Mouse (Mus musculus): ENCODE measurements around the gene Kcnj9. TPM values are rescaled to one million over a fixed set of nuclear protein-coding genes. Genes with fewer than 3 reads are reported as not detected.

The Kcnj9 gene
- polyA plus RNA-seq, 2 experiments = 0.01 TPM; not detected in 1

DNA sequence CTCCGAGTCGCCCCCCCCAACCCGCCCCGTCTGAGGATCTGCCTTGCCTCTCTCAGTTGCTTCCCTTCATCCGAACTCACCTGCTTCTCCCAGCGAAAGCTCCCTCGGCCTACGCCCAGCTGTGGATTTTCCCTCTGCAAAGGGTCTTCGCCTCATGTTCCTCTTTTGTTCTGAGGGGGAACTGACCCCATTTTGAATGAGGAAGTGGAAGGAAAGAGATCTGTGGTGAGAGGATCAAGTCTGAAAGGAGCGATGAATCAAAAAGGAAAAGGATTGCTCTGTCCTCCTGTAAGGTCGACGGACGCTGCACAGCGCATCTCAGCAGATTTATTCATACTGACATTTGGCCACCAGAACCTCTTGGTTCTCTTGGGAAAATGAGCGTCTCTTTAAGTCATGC lies 6.7 kb upstream of the Kcnj9 start:
- no peak for ATAC-seq (ENCODE audit: low FRiP score, low read depth)
- Histone ChIP-seq H3K27ac (replicated peaks; ENCODE audit: low read depth, low read length) (no peak overlapping the region), H3K27me3 (ENCODE audit: control insufficient read depth, insufficient read depth, low read length) (peaks cover 14% of the 10 kb centered on the region), H3K4me3 (replicated peaks; ENCODE audit: low read length) (no peak overlapping the region), H3K9me3 (ENCODE audit: control insufficient read depth, low read length) (no peaks in the 10 kb centered on the region), H3K36me3 (ENCODE audit: control insufficient read depth, insufficient read depth, low read length) (no peaks in the 10 kb centered on the region), H3K9ac (ENCODE audit: low read depth, low read length, severe bottlenecking) (no peak overlapping the region), H3K4me1 (ENCODE audit: control insufficient read depth, insufficient read depth, low read length) (no peaks in the 10 kb centered on the region), H3K4me2 (replicated peaks; ENCODE audit: low read depth, low read length, severe bottlenecking) (no peak overlapping the region)
- WGBS = 74% methylated on average over 15 of the region's 15 CpGs
- no peak for DNase-seq (ENCODE audit: low spot score)
- TF ChIP-seq POLR2A (IDR thresholded peaks at IDR 0.05; ENCODE audit: borderline replicate concordance, extremely low read depth, insufficient read depth, insufficient read length) = no peak

- no peak for DNase-seq (ENCODE audit: low spot score)
- Histone ChIP-seq H3K36me3 (ENCODE audit: control insufficient read depth, insufficient read depth, low read length) (no peaks in the 10 kb centered on the region), H3K4me1 (ENCODE audit: control insufficient read depth, insufficient read depth, low read length) (no peaks in the 10 kb centered on the region), H3K27me3 (ENCODE audit: control insufficient read depth, insufficient read depth, low read length) (peaks cover 7% of the 10 kb centered on the region; the same call in 1 of the 2 replicates), H3K27ac (replicated peaks; ENCODE audit: low read depth, low read length) (no peak overlapping the region), H3K9me3 (ENCODE audit: control insufficient read depth, low read length) (no peaks in the 10 kb centered on the region), H3K4me2 (replicated peaks; ENCODE audit: low read depth, low read length, severe bottlenecking) (no peak overlapping the region), H3K4me3 (replicated peaks; ENCODE audit: low read length) (no peak overlapping the region), H3K9ac (ENCODE audit: low read depth, low read length, severe bottlenecking) (no peak overlapping the region)
- TF ChIP-seq POLR2A (IDR thresholded peaks at IDR 0.05; ENCODE audit: borderline replicate concordance, extremely low read depth, insufficient read depth, insufficient read length) = no peak
- 25% methylated on average over 3 of the region's 3 CpGs for WGBS
- ATAC-seq (ENCODE audit: low FRiP score, low read depth) = no peak
Observed at GRCm38 (mm10) chr1:172333512-172333911, 4.4 kb upstream of the Kcnj9 start.

DNA sequence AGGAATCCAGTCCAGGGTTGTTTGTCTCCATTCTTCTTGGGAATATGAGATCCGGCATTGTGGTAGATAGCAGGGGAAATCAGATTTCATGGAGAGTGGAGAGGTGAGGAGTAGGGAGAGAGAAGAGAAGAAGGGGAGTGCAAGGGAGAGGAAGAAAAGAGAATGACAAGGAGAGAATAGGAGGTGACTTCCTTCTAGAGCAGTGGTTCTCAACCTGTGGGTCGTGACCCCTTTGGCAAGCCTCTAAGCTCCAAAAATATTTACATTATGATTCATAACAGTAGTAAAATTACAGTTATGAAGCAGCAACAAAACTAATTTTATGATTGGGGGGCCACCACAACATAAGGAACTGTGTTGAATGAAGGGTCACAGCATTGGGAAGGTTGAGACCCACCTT lies 3.8 kb upstream of the Kcnj9 start:
- Histone ChIP-seq H3K27ac (replicated peaks; ENCODE audit: low read depth, low read length) (no peak overlapping the region), H3K9ac (ENCODE audit: low read depth, low read length, severe bottlenecking) (no peak overlapping the region), H3K4me2 (replicated peaks; ENCODE audit: low read depth, low read length, severe bottlenecking) (no peak overlapping the region), H3K4me3 (replicated peaks; ENCODE audit: low read length) (no peak overlapping the region), H3K36me3 (ENCODE audit: control insufficient read depth, insufficient read depth, low read length) (no peaks in the 10 kb centered on the region), H3K4me1 (ENCODE audit: control insufficient read depth, insufficient read depth, low read length) (no peaks in the 10 kb centered on the region), H3K27me3 (ENCODE audit: control insufficient read depth, insufficient read depth, low read length) (peaks cover 13% of the 10 kb centered on the region; the same call in 1 of the 2 replicates), H3K9me3 (ENCODE audit: control insufficient read depth, low read length) (no peaks in the 10 kb centered on the region)
- 81% methylated on average over 2 of the region's 2 CpGs for WGBS
- DNase-seq (ENCODE audit: low spot score) (no peak), ATAC-seq (ENCODE audit: low FRiP score, low read depth) (no peak)
- TF ChIP-seq POLR2A (IDR thresholded peaks at IDR 0.05; ENCODE audit: borderline replicate concordance, extremely low read depth, insufficient read depth, insufficient read length) = no peak

DNA sequence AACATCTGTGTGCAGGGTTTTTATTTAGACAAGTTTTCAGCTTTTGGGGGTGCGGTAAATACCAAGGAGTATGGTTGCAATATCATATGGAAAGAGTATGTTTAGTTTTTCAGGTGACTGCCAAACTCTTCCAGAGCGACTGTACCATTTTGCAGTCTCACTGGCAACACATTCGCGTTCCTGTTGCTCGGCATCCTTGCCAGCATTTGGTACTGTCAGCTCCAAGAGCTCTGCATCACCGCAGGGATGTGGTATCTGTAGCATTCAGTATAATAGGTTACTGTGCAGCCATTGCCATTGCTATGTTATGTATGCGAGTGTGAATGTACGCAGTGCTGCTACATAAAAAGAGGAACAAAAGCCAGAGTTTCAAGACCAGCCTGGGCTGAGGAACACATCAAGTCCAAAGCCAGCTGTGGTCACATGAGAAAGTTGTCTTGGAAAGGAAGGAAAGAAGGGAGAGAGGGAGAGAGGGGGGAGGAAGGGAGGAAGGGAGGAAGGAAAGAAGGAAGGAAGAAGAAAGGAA lies 2.4 kb upstream of the Kcnj9 start:
- H3K4me3 ChIP-seq (replicated peaks; ENCODE audit: low read length) = no peak overlapping the region
- WGBS = 75% methylated on average over 8 of the region's 8 CpGs
- H3K27me3 ChIP-seq (ENCODE audit: control insufficient read depth, insufficient read depth, low read length) = peaks cover 27% of the 10 kb centered on the region
- H3K9ac ChIP-seq (ENCODE audit: low read depth, low read length, severe bottlenecking) = no peak overlapping the region
- DNase-seq (ENCODE audit: low spot score) = no peak
- no peaks in the 10 kb centered on the region for H3K4me1 ChIP-seq (ENCODE audit: control insufficient read depth, insufficient read depth, low read length)
- H3K27ac ChIP-seq (replicated peaks; ENCODE audit: low read depth, low read length) = no peak overlapping the region
- no peak for TF ChIP-seq POLR2A (IDR thresholded peaks at IDR 0.05; ENCODE audit: borderline replicate concordance, extremely low read depth, insufficient read depth, insufficient read length)
- H3K4me2 ChIP-seq (replicated peaks; ENCODE audit: low read depth, low read length, severe bottlenecking) = no peak overlapping the region
- no peaks in the 10 kb centered on the region for H3K36me3 ChIP-seq (ENCODE audit: control insufficient read depth, insufficient read depth, low read length)
- no peak for ATAC-seq (ENCODE audit: low FRiP score, low read depth)
- H3K9me3 ChIP-seq (ENCODE audit: control insufficient read depth, low read length) = 0 out of 2 replicates have a peak, but pooled peaks cover 3% of the 10 kb centered on the region

GRCm38 (mm10) chr1:172329616-172330015 lies 498 bp upstream of the Kcnj9 start:
- Histone ChIP-seq H3K27ac (replicated peaks; ENCODE audit: low read depth, low read length) (no peak overlapping the region), H3K4me2 (replicated peaks; ENCODE audit: low read depth, low read length, severe bottlenecking) (no peak overlapping the region), H3K4me3 (replicated peaks; ENCODE audit: low read length) (no peak overlapping the region), H3K9me3 (ENCODE audit: control insufficient read depth, low read length) (0 out of 2 replicates have a peak, but pooled peaks cover 3% of the 10 kb centered on the region), H3K9ac (ENCODE audit: low read depth, low read length, severe bottlenecking) (no peak overlapping the region), H3K36me3 (ENCODE audit: control insufficient read depth, insufficient read depth, low read length) (no peaks in the 10 kb centered on the region), H3K27me3 (ENCODE audit: control insufficient read depth, insufficient read depth, low read length) (peaks cover 39% of the 10 kb centered on the region), H3K4me1 (ENCODE audit: control insufficient read depth, insufficient read depth, low read length) (peaks cover 3% of the 10 kb centered on the region; the same call in 1 of the 2 replicates)
- TF ChIP-seq POLR2A (IDR thresholded peaks at IDR 0.05; ENCODE audit: borderline replicate concordance, extremely low read depth, insufficient read depth, insufficient read length) = no peak
- no peak for ATAC-seq (ENCODE audit: low FRiP score, low read depth)
- no peak for DNase-seq (ENCODE audit: low spot score)
- 77% methylated on average over 6 of the region's 6 CpGs for WGBS
